Mouse (Mus musculus) lung, adult 18-20 months (tissue): ENCODE results near the gene Klk4.
A peak's percentile ranks its signal among the peaks of the same experiment; 100 is the strongest.

ENCODE experiments used
- DNase-seq, 2 experiments: peaks; one replicate each; pipeline ENCODE4 v3.0.0; 2022; ENCODE audit warnings: mixed read lengths in 2 of 2

Klk4 gene

DNA sequence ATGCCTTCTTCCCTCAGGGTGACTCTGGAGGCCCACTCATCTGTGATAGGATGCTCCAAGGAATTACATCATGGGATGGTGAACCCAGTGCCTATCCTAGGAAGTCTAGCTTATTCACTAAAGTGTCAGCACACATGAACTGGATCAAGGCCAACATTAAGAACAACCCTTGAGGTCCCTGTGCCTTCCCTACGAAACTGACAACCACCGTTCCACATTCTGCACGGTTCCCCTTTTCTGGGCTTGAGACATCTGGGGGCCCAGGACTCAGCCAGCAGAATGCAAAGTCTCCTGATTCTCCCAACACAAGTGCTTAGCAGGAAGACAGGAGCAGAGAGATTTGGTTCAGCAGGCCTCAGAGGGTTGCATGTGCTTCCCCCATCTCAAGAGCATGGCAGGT lies 39.6 kb downstream of the Klk4 start:
- DNase-seq: peak in 1 of 2 experiments; percentile 8

GRCm38 (mm10) chr7:43921087-43921486 lies 40.1 kb downstream of the Klk4 start:
- DNase-seq: no peak

DNA sequence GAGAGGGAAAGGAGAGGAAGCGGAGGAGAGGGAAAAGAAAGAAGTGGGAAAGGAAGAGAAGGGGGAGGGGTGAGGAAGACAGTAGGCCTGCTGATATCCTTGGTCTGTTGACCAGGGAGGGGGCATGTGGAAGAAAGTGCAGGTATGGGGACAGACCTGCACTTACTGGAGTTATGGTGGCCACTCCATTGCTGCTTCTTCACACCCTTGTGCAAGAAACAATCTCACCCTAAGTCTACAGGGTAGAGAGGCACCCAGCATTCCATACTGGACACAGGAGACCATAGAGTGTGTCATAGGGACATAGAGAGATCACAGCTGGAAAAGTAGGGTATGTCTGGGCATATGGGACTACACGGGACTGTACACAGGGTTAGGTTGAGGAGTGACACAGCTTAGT lies 41.0 kb downstream of the Klk4 start:
- DNase-seq: no peak

GRCm38 (mm10) chr7:43925985-43926384 lies 45.0 kb downstream of the Klk4 start:
- DNase-seq: no peak

DNA sequence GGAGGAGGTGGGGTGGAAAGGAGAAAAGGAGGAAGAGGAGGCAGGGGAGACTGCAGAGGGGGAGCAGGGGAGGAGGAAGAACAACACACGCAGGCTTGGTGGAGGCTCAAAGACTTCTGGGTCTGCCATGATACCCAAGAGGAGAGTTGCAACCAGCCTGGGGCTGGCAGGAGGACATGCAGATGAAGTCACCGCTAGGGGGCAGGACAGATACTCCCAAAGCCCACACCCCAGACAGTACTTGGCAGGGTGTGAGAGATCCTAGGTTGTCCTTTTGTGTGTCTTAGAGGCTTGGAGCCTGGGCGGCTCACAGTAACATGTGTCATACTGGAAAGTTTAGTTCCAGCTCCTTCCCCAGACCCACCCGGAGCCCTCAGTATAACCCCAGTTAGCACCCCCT lies 47.6 kb downstream of the Klk4 start:
- DNase-seq: peak in 1 of 2 experiments; percentile 10

GRCm38 (mm10) chr7:43932337-43932736 lies 51.4 kb downstream of the Klk4 start:
- no peak for DNase-seq

- DNase-seq: no peak
Observed at GRCm38 (mm10) chr7:43933440-43933839, 52.5 kb downstream of the Klk4 start, which contains the start of gene Klk15. TSS of gene Klk15 (plus strand) at chr7:43933740.

DNA sequence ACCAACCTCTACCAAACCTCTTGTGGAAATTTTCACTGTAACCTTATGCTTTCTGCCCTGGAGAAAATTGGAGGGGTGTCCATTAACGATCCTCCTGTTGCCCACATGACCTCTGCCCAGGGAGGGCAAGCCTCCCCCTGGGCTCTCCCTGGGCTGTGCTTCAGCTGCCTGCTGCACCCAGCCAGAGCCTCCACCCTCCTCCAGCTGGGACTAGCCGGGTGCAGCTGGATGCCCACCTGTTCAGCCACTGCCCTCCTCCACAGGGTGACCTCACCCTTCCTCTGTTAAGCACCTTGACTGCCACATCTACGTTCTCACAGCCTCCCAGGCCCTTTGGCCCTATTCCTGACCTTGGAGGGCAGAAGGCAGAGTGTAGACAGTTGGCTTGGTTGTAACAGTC lies 53.8 kb downstream of the Klk4 start:
- DNase-seq: no peak
